Mouse (Mus musculus): Measurements from ENCODE around the gene Syt7.
A peak's percentile ranks its signal among the peaks of the same experiment; 100 is the strongest.

The Syt7 gene

GRCm38 (mm10) chr19:10461584-10461983 is 72.7 kb downstream of the Syt7 start:
- no peak for DNase-seq

GRCm38 (mm10) chr19:10464427-10464826 is 75.5 kb downstream of the Syt7 start:
- no peak for DNase-seq

- no peak for DNase-seq
These were observed 80.3 kb downstream of the Syt7 start for GRCm38 (mm10) chr19:10469171-10469658.

- DNase-seq: no peak
These were observed 84.1 kb downstream of the Syt7 start for GRCm38 (mm10) chr19:10472958-10473357.

- no peak for DNase-seq
These were observed 84.9 kb downstream of the Syt7 start for GRCm38 (mm10) chr19:10473779-10474178.

- DNase-seq: no peak
These were observed 90.7 kb downstream of the Syt7 start for GRCm38 (mm10) chr19:10479541-10479940.

- no peak for DNase-seq
These were observed 93.8 kb downstream of the Syt7 start, which contains the start of gene Ppp1r32 for GRCm38 (mm10) chr19:10482703-10483102. Gene Ppp1r32 (minus strand): TSS chr19:10482928.

- peak; percentile 55 to 60 for DNase-seq
These were observed 97.4 kb downstream of the Syt7 start for GRCm38 (mm10) chr19:10486264-10486738.

- DNase-seq: no peak
These were observed 106.8 kb downstream of the Syt7 start for GRCm38 (mm10) chr19:10495670-10496069.

- no peak for DNase-seq
These were observed 108.1 kb downstream of the Syt7 start for GRCm38 (mm10) chr19:10496976-10497375.

GRCm38 (mm10) chr19:10497512-10498160 is 108.7 kb downstream of the Syt7 start:
- no peak for DNase-seq

GRCm38 (mm10) chr19:10500581-10500980 is 111.7 kb downstream of the Syt7 start:
- no peak for DNase-seq

GRCm38 (mm10) chr19:10502571-10502970 is 113.7 kb downstream of the Syt7 start:
- peak in 1 of 2 experiments; percentile 27 for DNase-seq
